Mouse (Mus musculus): ENCODE measurements at regions not wholly inside any gene's neighbourhood (a gene's known extent, or its start where the extent isn't known, plus 50 kb on each side); places are given as distances from the start of the nearest gene placed in this dataset.

- Histone ChIP-seq H3K4me3 (no peak overlapping the region), H3K27ac (no peak overlapping the region)
- intact Hi-C loops (cut with DNase I) = loop anchor here (5.0 kb wide), 1 partner anchor 61 kb away; no protein-coding TSS in a partner anchor
- no peak for TF ChIP-seq CTCF (IDR thresholded peaks at IDR 0.05)
- no peak for DNase-seq
Observed at GRCm38 (mm10) chr16:30672776-30673550, 73.4 kb downstream of the Fam43a start.

GRCm38 (mm10) chr16:30673662-30674061, 74.1 kb downstream of the Fam43a start:
- Histone ChIP-seq H3K27ac (no peak overlapping the region), H3K4me3 (no peak overlapping the region)
- intact Hi-C loops (cut with DNase I) = loop anchor here (5.0 kb wide), 1 partner anchor 61 kb away; no protein-coding TSS in a partner anchor
- peak; percentile 56 for DNase-seq
- no peak for TF ChIP-seq CTCF (IDR thresholded peaks at IDR 0.05)

- no peak for TF ChIP-seq CTCF (IDR thresholded peaks at IDR 0.05)
- no peak for DNase-seq
- no peak overlapping the region for H3K4me3 ChIP-seq
- no peak overlapping the region for H3K27ac ChIP-seq
- intact Hi-C loops (cut with DNase I) = no loop called here
Observed at GRCm38 (mm10) chr16:30675829-30676228, 76.3 kb downstream of the Fam43a start.

DNA sequence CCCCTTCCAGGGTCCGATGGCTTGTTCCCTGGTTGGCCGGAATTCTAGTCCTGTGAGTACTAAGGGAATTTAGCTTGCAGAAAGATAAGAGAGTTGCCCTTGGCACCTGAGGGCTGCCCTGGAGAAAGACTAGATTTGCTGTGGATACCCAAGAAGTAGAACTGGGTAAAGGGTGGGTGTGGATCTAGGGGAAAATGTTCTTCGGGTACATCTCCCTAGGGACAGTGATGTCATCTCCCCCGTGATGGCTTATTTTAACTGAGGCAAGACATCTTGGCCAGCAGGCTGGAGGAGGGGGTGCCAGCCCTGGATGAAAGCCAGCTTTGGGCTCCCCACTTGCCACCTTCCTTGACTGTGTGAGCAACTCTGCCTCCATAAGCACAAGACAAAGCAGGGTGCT, 77.5 kb downstream of the Fam43a start:
- no peak for TF ChIP-seq CTCF (IDR thresholded peaks at IDR 0.05)
- intact Hi-C loops (cut with DNase I) = no loop called here
- Histone ChIP-seq H3K27ac (no peak overlapping the region), H3K4me3 (no peak overlapping the region)
- DNase-seq = no peak

DNA sequence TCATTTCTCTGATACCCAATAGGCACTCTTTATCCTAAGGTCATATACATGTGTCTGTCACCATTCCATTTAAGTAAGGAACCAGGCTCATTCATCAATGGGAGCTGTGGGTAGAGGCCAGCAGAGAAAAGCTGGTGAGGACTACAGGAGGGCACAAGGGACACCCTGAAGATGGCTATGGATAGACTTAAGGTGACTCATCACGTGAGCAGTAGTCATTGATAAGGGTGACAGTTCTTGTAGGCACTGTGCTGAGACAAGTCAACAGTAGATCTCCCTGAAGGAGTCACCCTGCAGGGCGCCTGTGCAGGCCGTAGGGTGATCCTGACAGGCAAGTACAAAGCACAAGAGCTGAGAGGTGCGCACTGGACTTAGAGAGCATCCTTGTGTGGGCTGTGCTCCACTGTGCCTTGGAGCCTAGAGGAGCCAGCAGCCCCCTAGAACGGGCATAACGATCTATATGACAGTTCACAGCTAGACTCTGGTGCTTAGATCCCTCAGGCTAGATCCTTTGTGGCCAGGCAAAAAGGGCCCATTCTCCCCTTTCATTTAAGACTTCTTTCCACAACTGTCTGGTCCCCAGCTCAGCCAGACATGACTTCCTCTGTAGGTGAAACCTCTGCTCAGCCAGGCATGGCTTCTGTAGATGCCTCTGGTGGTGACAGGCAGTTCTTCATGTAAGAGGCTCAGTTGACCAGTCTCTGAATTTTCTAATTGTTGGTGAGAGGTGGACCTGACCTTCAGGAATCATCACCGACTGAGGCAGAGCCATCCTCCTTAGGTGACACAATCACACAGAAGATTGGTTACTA, 78.6 kb downstream of the Fam43a start:
- intact Hi-C loops (cut with DNase I) = no loop called here
- DNase-seq = no peak
- Histone ChIP-seq H3K27ac (no peak overlapping the region), H3K4me3 (no peak overlapping the region)
- no peak for TF ChIP-seq CTCF (IDR thresholded peaks at IDR 0.05)

DNA sequence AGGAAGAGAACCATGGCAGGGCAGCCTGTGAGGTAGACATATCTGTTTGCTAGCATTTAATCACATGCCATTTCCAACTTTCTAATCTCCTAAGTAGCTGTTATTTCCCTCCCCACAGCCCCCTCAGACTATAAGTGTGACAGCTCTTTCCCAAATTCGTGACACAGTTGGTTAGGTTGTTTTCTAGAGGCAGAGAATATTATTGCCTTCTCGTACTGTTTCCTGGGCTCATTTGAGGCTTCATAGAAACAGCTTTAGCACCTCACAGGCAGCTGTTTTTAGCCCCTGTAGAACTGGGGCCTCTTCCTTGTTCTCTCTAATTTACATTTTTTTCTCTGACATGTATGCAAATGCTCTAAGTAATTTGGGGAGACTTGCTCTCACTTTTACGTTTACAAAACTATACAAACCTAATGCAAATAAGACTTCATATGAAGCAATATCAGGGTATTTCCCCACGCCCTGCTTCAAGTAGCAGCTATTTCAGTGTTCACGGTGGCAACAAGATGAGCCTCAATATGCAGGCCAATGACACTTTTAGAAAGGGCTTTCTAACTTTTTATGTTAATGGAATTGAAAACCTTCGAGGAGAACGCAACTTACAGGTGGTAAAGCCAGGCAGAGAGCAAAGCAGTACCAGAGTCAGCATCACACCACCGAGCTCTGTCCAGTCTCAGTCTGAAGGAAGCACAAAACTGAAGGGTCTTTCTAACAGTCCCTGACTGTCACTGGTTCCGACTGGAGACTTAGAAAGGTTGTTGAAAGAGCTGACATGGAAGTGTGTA, 79.4 kb downstream of the Fam43a start:
- no peak for DNase-seq
- TF ChIP-seq CTCF (IDR thresholded peaks at IDR 0.05) = no peak
- Histone ChIP-seq H3K27ac (no peak overlapping the region), H3K4me3 (no peak overlapping the region)
- intact Hi-C loops (cut with DNase I) = no loop called here

GRCm38 (mm10) chr16:30679493-30679811, 79.9 kb downstream of the Fam43a start:
- Histone ChIP-seq H3K4me3 (no peak overlapping the region), H3K27ac (no peak overlapping the region)
- TF ChIP-seq CTCF (IDR thresholded peaks at IDR 0.05) = no peak
- intact Hi-C loops (cut with DNase I) = no loop called here
- DNase-seq = no peak

GRCm38 (mm10) chr16:30681421-30681820, 81.9 kb downstream of the Fam43a start:
- intact Hi-C loops (cut with DNase I) = no loop called here

GRCm38 (mm10) chr16:30683986-30684385, 84.5 kb downstream of the Fam43a start:
- no peak for TF ChIP-seq CTCF (IDR thresholded peaks at IDR 0.05)
- Histone ChIP-seq H3K27ac (no peak overlapping the region), H3K4me3 (no peak overlapping the region)
- intact Hi-C loops (cut with DNase I) = no loop called here
- peak; percentile 40 for DNase-seq

More at GRCm38 (mm10) chr16:30681421-30681820, 81.9 kb downstream of the Fam43a start:
- no peak for DNase-seq
- Histone ChIP-seq H3K4me3 (no peak overlapping the region), H3K27ac (no peak overlapping the region)
- no peak for TF ChIP-seq CTCF (IDR thresholded peaks at IDR 0.05)

DNA sequence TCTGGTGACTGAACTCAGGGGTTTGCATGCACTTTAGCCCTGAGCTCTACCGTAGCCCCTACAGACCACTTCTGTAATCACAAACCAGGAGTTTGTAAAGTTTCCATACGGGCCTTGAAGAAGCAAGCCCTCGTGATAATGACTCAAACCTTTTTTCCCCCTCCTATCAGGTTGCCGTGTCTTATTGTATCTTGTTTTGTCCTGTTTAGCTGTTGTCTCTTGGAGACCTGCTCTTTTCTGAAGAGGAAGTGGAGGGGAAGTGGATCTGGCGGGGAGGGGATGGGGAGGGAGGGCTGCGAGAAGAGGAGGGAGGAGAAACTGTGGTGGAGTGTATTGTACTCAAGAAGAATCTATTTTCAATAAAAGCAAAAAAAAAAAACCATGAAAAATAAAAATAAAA, 87.0 kb downstream of the Fam43a start:
- Histone ChIP-seq H3K4me3 (no peak overlapping the region), H3K27ac (no peak overlapping the region)
- DNase-seq = no peak
- no peak for TF ChIP-seq CTCF (IDR thresholded peaks at IDR 0.05)
- intact Hi-C loops (cut with DNase I) = no loop called here

GRCm38 (mm10) chr16:30687225-30687624, 87.7 kb downstream of the Fam43a start:
- intact Hi-C loops (cut with DNase I) = no loop called here
- no peak for DNase-seq
- Histone ChIP-seq H3K4me3 (no peak overlapping the region), H3K27ac (no peak overlapping the region)
- TF ChIP-seq CTCF (IDR thresholded peaks at IDR 0.05) = no peak

GRCm38 (mm10) chr16:30687682-30688081, 88.2 kb downstream of the Fam43a start:
- Histone ChIP-seq H3K4me3 (no peak overlapping the region), H3K27ac (no peak overlapping the region)
- intact Hi-C loops (cut with DNase I) = no loop called here
- no peak for TF ChIP-seq CTCF (IDR thresholded peaks at IDR 0.05)
- DNase-seq = no peak

- Histone ChIP-seq H3K27ac (no peak overlapping the region), H3K4me3 (no peak overlapping the region)
- intact Hi-C loops (cut with DNase I) = loop anchor here (5.0 kb wide), 1 partner anchor 47 kb away; no protein-coding TSS in a partner anchor
- no peak for TF ChIP-seq CTCF (IDR thresholded peaks at IDR 0.05)
- DNase-seq = no peak
Observed at GRCm38 (mm10) chr16:30690531-30690930, 91.0 kb downstream of the Fam43a start.
